Mouse (Mus musculus) midbrain, postnatal 0 days (tissue): Measurements from ENCODE around the gene Insig2. TPM values are rescaled to one million over a fixed set of nuclear protein-coding genes. Genes with fewer than 3 reads are reported as not detected.

Experiments used
- ATAC-seq: fragments of 200-750 bp; cut with Nextera tagmentation; 2 replicates; pipeline ENCODE4 v1.8.0; 2017; ENCODE audit warnings: moderate number of reproducible peaks, mild to moderate bottlenecking, moderate TSS enrichment, moderate library complexity; ENCODE audit not compliant: low FRiP score
- DNase-seq: peaks from one replicate; pipeline ENCODE4 v3.0.0-alpha.2; 2015; ENCODE audit warnings: low spot score
- H3K27ac ChIP-seq: fragments of 300-500 bp; sonication (generic); 2 replicates; pipeline ENCODE4 v1.5.1; 2014; ENCODE audit warnings: low read depth, mild to moderate bottlenecking, low read length, mixed read lengths
- H3K27me3 ChIP-seq: fragments of 300-500 bp; sonication (generic); 2 replicates; pipeline ENCODE4 v1.6.1; 2014; ENCODE audit warnings: low read length, control low read depth, mixed read lengths; ENCODE audit not compliant: insufficient read depth
- H3K36me3 ChIP-seq: fragments of 300-500 bp; sonication (generic); 2 replicates; pipeline ENCODE4 v1.6.1; 2014; ENCODE audit warnings: low read length, control low read depth, mixed read lengths; ENCODE audit not compliant: insufficient read depth
- H3K4me1 ChIP-seq: fragments of 300-500 bp; sonication (generic); 2 replicates; pipeline ENCODE4 v1.6.1; 2014; ENCODE audit warnings: mild to moderate bottlenecking, control low read depth, antibody characterized with exemption, low read length, mixed read lengths; ENCODE audit not compliant: insufficient read depth
- H3K4me2 ChIP-seq: fragments of 300-500 bp; sonication (generic); 2 replicates; pipeline ENCODE4 v1.6.1; 2014; ENCODE audit warnings: low read depth, mild to moderate bottlenecking, low read length, mixed read lengths; ENCODE audit not compliant: poor library complexity, severe bottlenecking
- H3K4me3 ChIP-seq: fragments of 300-500 bp; sonication (generic); 2 replicates; pipeline ENCODE4 v1.5.1; 2014; ENCODE audit warnings: low read depth, mild to moderate bottlenecking, low read length, moderate library complexity
- H3K9ac ChIP-seq: fragments of 300-500 bp; sonication (generic); replicated peaks from 2 replicates; pipeline ENCODE4 v1.6.1; 2014; ENCODE audit warnings: mild to moderate bottlenecking, low read length, moderate library complexity, mixed read lengths; ENCODE audit not compliant: poor library complexity, severe bottlenecking
- H3K9me3 ChIP-seq: fragments of 300-500 bp; sonication (generic); 2 replicates; pipeline ENCODE4 v1.6.1; 2016; ENCODE audit warnings: low read length, control low read depth
- CTCF ChIP-seq: IDR thresholded peaks from 2 replicates; pipeline ENCODE4 v1.5.1; 2016; ENCODE audit warnings: antibody characterized with exemption, mild to moderate bottlenecking
- whole genome bisulfite sequencing: fragments of 180-500 bp; shearing (Covaris S2); extraction: QIAGEN DNeasy Blood & Tissue Kit; methylation state at CpG from one replicate; pipeline ENCODE4 v1.1.7; 2014; 5-methylcytosine and 5-hydroxymethylcytosine counted together
- polyA plus RNA-seq: library from polyadenylated mRNA; unstranded; fragments of >200 nt; fragmentation: Nextera tagmentation; extraction: Ambion mirVana; gene quantifications from 2 replicates; pipeline ENCODE4 v1.2.1, GENCODE M21; 2015
- total RNA-seq: library from RNA; depleted of rRNA; stranded (reverse); fragments of >200 nt; gene quantifications from 2 replicates; pipeline ENCODE4 v1.2.3, GENCODE M21; 2014; rRNA removed

Gene Insig2
- 22.9 and 24.3 TPM in 2 replicates for total RNA-seq
- polyA plus RNA-seq: 35.7 and 44.9 TPM in 2 replicates

GRCm38 (mm10) chr1:121332485-121332884 lies at the start of gene Insig2:
Gene Insig2 (minus strand): TSS chr1:121332589.
- no peak for DNase-seq
- no peak within 1 kb of the TSS for H3K9ac ChIP-seq
- 92% methylated on average over 1 of the region's 1 CpGs for WGBS
- H3K27ac ChIP-seq: no peak within 1 kb of the TSS
- no peaks in the 10 kb centered on the region for H3K27me3 ChIP-seq
- H3K4me2 ChIP-seq: no peak within 1 kb of the TSS
- H3K9me3 ChIP-seq: no peaks in the 10 kb centered on the region
- no peaks in the 10 kb centered on the region for H3K4me1 ChIP-seq
- no peaks in the 10 kb centered on the region for H3K36me3 ChIP-seq
- TF ChIP-seq CTCF: no peak
- no peak for ATAC-seq
- no peak within 1 kb of the TSS for H3K4me3 ChIP-seq

- Histone ChIP-seq H3K27me3 (no peaks in the 10 kb centered on the region), H3K4me1 (no peaks in the 10 kb centered on the region), H3K4me2 (no peak overlapping the region), H3K4me3 (no peak overlapping the region), H3K9ac (no peak overlapping the region), H3K9me3 (no peaks in the 10 kb centered on the region), H3K27ac (no peak overlapping the region), H3K36me3 (no peaks in the 10 kb centered on the region)
- ATAC-seq (no peak), DNase-seq (no peak)
- WGBS: 58% methylated on average over 3 of the region's 3 CpGs
- no peak for TF ChIP-seq CTCF
Observed at GRCm38 (mm10) chr1:121381562-121381961, 49.2 kb upstream of the Insig2 start.

- no peak overlapping the region for H3K27ac ChIP-seq
- H3K4me1 ChIP-seq: no peaks in the 10 kb centered on the region
- 78% methylated on average over 3 of the region's 3 CpGs for WGBS
- no peaks in the 10 kb centered on the region for H3K27me3 ChIP-seq
- no peak overlapping the region for H3K4me2 ChIP-seq
- H3K9ac ChIP-seq: no peak overlapping the region
- no peak for TF ChIP-seq CTCF
- no peaks in the 10 kb centered on the region for H3K9me3 ChIP-seq
- no peaks in the 10 kb centered on the region for H3K36me3 ChIP-seq
- ATAC-seq (no peak), DNase-seq (no peak)
- no peak overlapping the region for H3K4me3 ChIP-seq
Observed at GRCm38 (mm10) chr1:121380033-121380432, 47.6 kb upstream of the Insig2 start.

- Histone ChIP-seq H3K27ac (no peak overlapping the region), H3K27me3 (no peaks in the 10 kb centered on the region), H3K36me3 (no peaks in the 10 kb centered on the region), H3K4me3 (no peak overlapping the region), H3K4me2 (no peak overlapping the region), H3K9ac (no peak overlapping the region), H3K9me3 (no peaks in the 10 kb centered on the region), H3K4me1 (no peaks in the 10 kb centered on the region)
- ATAC-seq (no peak), DNase-seq (no peak)
- TF ChIP-seq CTCF: no peak
- 91% methylated on average over 2 of the region's 2 CpGs for WGBS
Observed at GRCm38 (mm10) chr1:121377901-121378300, 45.5 kb upstream of the Insig2 start.

GRCm38 (mm10) chr1:121377410-121377809 lies 45.0 kb upstream of the Insig2 start:
- H3K9me3 ChIP-seq: no peaks in the 10 kb centered on the region

GRCm38 (mm10) chr1:121373631-121374030 lies 41.2 kb upstream of the Insig2 start:
- Histone ChIP-seq H3K4me3 (no peak overlapping the region), H3K4me2 (no peak overlapping the region), H3K36me3 (no peaks in the 10 kb centered on the region), H3K9ac (no peak overlapping the region), H3K27ac (no peak overlapping the region), H3K4me1 (no peaks in the 10 kb centered on the region), H3K27me3 (no peaks in the 10 kb centered on the region), H3K9me3 (no peaks in the 10 kb centered on the region)
- no peak for ATAC-seq
- 87% methylated on average over 2 of the region's 2 CpGs for WGBS
- no peak for TF ChIP-seq CTCF
- no peak for DNase-seq

More at GRCm38 (mm10) chr1:121377410-121377809, 45.0 kb upstream of the Insig2 start:
- Histone ChIP-seq H3K9ac (no peak overlapping the region), H3K27ac (no peak overlapping the region), H3K4me2 (no peak overlapping the region), H3K4me3 (no peak overlapping the region), H3K27me3 (no peaks in the 10 kb centered on the region), H3K36me3 (no peaks in the 10 kb centered on the region), H3K4me1 (no peaks in the 10 kb centered on the region)
- no peak for TF ChIP-seq CTCF
- DNase-seq: no peak
- WGBS: 96% methylated on average over 1 of the region's 1 CpGs
- no peak for ATAC-seq
